Mouse (Mus musculus) lung, postnatal 0 days (tissue): ENCODE results near the gene Dtx1.

Experiments used
- CTCF ChIP-seq: IDR thresholded peaks from 2 replicates; pipeline ENCODE4 v1.5.1; 2016; ENCODE audit warnings: antibody characterized with exemption, mild to moderate bottlenecking
- EP300 ChIP-seq: IDR thresholded peaks from 2 replicates; pipeline ENCODE4 v1.6.1; 2016; ENCODE audit warnings: antibody characterized with exemption, mild to moderate bottlenecking, control low read depth

GRCm38 (mm10) chr5:120717136-120717535 lies 5.4 kb upstream of the Dtx1 start:
- no peak for TF ChIP-seq CTCF
- TF ChIP-seq EP300, result no peak
